Mouse (Mus musculus) bone marrow macrophage, adult 2 months (primary cell): ENCODE measurements around the gene Ppil4. TPM values are rescaled to one million over a fixed set of nuclear protein-coding genes. Genes with fewer than 3 reads are reported as not detected.
A peak's percentile ranks its signal among the peaks of the same experiment; 100 is the strongest.

Experiments
- H3K27ac ChIP-seq: 2 replicates; pipeline ENCODE4 v1.5.1; 2012; ENCODE audit warnings: low read depth, low read length; ENCODE audit not compliant: insufficient read depth
- H3K4me1 ChIP-seq: 2 replicates; pipeline ENCODE4 v1.6.1; 2012; ENCODE audit warnings: low read length; ENCODE audit not compliant: control insufficient read depth, insufficient read depth
- H3K4me3 ChIP-seq: 2 replicates; pipeline ENCODE4 v1.5.1; 2012; ENCODE audit warnings: mild to moderate bottlenecking, low read length, moderate library complexity; ENCODE audit not compliant: insufficient read depth
- CTCF ChIP-seq: IDR thresholded peaks from 2 replicates; pipeline ENCODE4 v1.5.1; 2012; ENCODE audit warnings: low read depth, mild to moderate bottlenecking, low read length, moderate library complexity
- POLR2A ChIP-seq: IDR thresholded peaks from 2 replicates; pipeline ENCODE4 v1.6.1; 2012; ENCODE audit warnings: mild to moderate bottlenecking, low read depth, low read length, borderline replicate concordance
- polyA plus RNA-seq: library from polyadenylated mRNA; stranded (reverse); fragments of >200 nt; gene quantifications from 2 replicates; pipeline ENCODE4 v1.2.4, GENCODE M21; 2012; ENCODE audit not compliant: missing spikeins, insufficient read depth, insufficient read length

Ppil4 gene
- polyA plus RNA-seq, 1 experiment = 30.2 TPM

DNA sequence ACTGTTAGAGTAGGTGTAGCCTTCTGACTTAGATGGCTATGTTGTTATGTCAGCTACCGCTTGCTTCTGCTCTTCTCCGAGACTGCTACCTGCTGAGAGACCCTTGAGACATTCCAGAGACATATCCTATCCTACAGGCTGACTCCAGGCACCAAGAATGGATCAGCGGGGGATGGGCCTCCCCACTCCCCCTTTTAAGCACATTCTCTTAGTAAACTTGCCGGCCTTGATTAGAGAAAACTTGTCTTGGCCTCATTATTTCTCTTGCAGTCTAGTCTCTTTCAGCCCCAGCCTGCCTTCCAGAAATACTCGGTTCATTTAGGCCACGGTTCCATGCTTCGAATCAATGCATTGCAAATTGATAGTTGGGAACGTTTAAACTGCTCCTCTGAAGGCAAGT is 77.1 kb downstream of the Ppil4 start:
- Histone ChIP-seq H3K27ac (no peak overlapping the region), H3K4me1 (no peaks in the 10 kb centered on the region), H3K4me3 (no peak overlapping the region)
- no peak for TF ChIP-seq CTCF
- TF ChIP-seq POLR2A = no peak

- H3K4me3 ChIP-seq = no peak overlapping the region
- no peaks in the 10 kb centered on the region for H3K4me1 ChIP-seq
- TF ChIP-seq POLR2A = no peak
- peak; percentile 78 for TF ChIP-seq CTCF
- H3K27ac ChIP-seq = no peak overlapping the region
Observed at GRCm38 (mm10) chr10:7870571-7871315, 78.1 kb downstream of the Ppil4 start.

GRCm38 (mm10) chr10:7871381-7872020 is 78.8 kb downstream of the Ppil4 start:
- Histone ChIP-seq H3K4me3 (no peak overlapping the region), H3K27ac (no peak overlapping the region), H3K4me1 (no peaks in the 10 kb centered on the region)
- TF ChIP-seq POLR2A (no peak), CTCF (no peak)

Other genes with a start within 250 kb of the Ppil4 start
- gene Lrp11, start 203.1 kb upstream of the Ppil4 start, polyA plus RNA-seq = 2.9 and 3.8 TPM in 2 replicates
- 7.1 and 7.6 TPM in 2 replicates for gene Nup43, start 125.4 kb upstream of the Ppil4 start, polyA plus RNA-seq
- gene Pcmt1, start 111.8 kb upstream of the Ppil4 start, polyA plus RNA-seq = 44.5 and 49.0 TPM in 2 replicates
- gene Lats1, start 111.7 kb upstream of the Ppil4 start, polyA plus RNA-seq = 16.1 and 18.9 TPM in 2 replicates
- 51.3 and 51.9 TPM in 2 replicates for gene Katna1, start 66.9 kb upstream of the Ppil4 start, polyA plus RNA-seq
- gene Ginm1, start 67 bp upstream of the Ppil4 start, polyA plus RNA-seq = 53.7 and 61.3 TPM in 2 replicates
- 27.6 and 29.5 TPM in 2 replicates for gene Zc3h12d, start 39.6 kb downstream of the Ppil4 start, polyA plus RNA-seq
- gene Tab2, start 163.3 kb downstream of the Ppil4 start, polyA plus RNA-seq = 127 and 142 TPM in 2 replicates